Mouse (Mus musculus): ENCODE measurements at regions not wholly inside any gene's neighbourhood (a gene's known extent, or its start where the extent isn't known, plus 50 kb on each side); places are given as distances from the start of the nearest gene placed in this dataset.
A peak's percentile ranks its signal among the peaks of the same experiment; 100 is the strongest.

DNA sequence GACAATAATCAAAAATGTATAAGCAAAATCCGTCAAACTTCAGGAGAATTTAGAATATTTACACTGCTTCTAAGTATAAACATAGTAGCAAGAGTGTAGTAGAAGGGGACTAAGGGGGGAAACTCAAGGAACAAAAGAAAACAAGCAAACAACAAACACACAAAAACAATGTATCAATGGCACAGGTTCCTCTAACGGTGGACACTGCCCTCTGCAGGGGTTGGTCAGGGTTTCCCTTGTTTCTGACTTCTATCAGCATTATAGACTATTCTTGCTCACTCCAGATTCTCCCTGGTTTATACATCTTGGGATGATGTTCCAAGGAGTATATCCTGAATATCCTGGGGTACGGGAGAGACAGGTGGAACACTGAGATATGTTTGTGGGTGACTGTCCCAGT lies 147.3 kb upstream of the Ppp2r3a start:
- TF ChIP-seq CTCF (IDR thresholded peaks at IDR 0.05; ENCODE audit: low read depth) (peak; percentile 50), EP300 (IDR thresholded peaks at IDR 0.05; ENCODE audit: low read depth) (no peak)
